Mouse (Mus musculus) stomach, embryonic 14.5 days (tissue): ENCODE results near the gene Mob3b. TPM values are rescaled to one million over a fixed set of nuclear protein-coding genes. Genes with fewer than 3 reads are reported as not detected.
A peak's percentile ranks its signal among the peaks of the same experiment; 100 is the strongest.

Experiments
- ATAC-seq: fragments of 200-750 bp; cut with Nextera tagmentation; 2 replicates; pipeline ENCODE4 v1.8.0; 2017; ENCODE audit warnings: low read depth, moderate TSS enrichment; ENCODE audit not compliant: insufficient number of reproducible peaks, insufficient read depth, low FRiP score
- H3K27ac ChIP-seq: fragments of 300-500 bp; sonication (generic); 2 replicates; pipeline ENCODE4 v1.5.1; 2014; ENCODE audit warnings: mild to moderate bottlenecking, low read length, moderate library complexity, mixed read lengths
- H3K27me3 ChIP-seq: fragments of 300-500 bp; sonication (generic); 2 replicates; pipeline ENCODE4 v1.6.1; 2014; ENCODE audit warnings: low read length, control low read depth, mixed read lengths; ENCODE audit not compliant: control insufficient read depth, insufficient read depth
- H3K36me3 ChIP-seq: fragments of 300-500 bp; sonication (generic); 2 replicates; pipeline ENCODE4 v1.6.1; 2014; ENCODE audit warnings: mild to moderate bottlenecking, control low read depth, low read length, moderate library complexity, mixed read lengths; ENCODE audit not compliant: control insufficient read depth, insufficient read depth
- H3K4me1 ChIP-seq: fragments of 300-500 bp; sonication (generic); 2 replicates; pipeline ENCODE4 v1.6.1; 2014; ENCODE audit warnings: low read length, control low read depth, mixed read lengths; ENCODE audit not compliant: control insufficient read depth, insufficient read depth
- H3K4me2 ChIP-seq: fragments of 300-500 bp; sonication (generic); replicated peaks from 2 replicates; pipeline ENCODE4 v1.6.1; 2014; ENCODE audit warnings: low read depth, low read length, control low read depth
- H3K4me3 ChIP-seq: fragments of 300-500 bp; sonication (generic); 2 replicates; pipeline ENCODE4 v1.5.1; 2014; ENCODE audit warnings: low read depth, low read length, control low read depth
- H3K9ac ChIP-seq: fragments of 300-500 bp; sonication (generic); replicated peaks from 2 replicates; pipeline ENCODE4 v1.6.1; 2014; ENCODE audit warnings: low read depth, mild to moderate bottlenecking, control low read depth, low read length, moderate library complexity, mixed read lengths
- H3K9me3 ChIP-seq: fragments of 300-500 bp; sonication (generic); 2 replicates; pipeline ENCODE4 v1.6.1; 2016; ENCODE audit warnings: low read depth, low read length, control low read depth; ENCODE audit not compliant: control insufficient read depth
- WGBS: fragments of 180-500 bp; shearing (Covaris S2); extraction: QIAGEN DNeasy Blood & Tissue Kit; methylation state at CpG from one replicate; pipeline ENCODE4 v1.1.7; 2014; 5-methylcytosine and 5-hydroxymethylcytosine counted together
- polyA plus RNA-seq: library from polyadenylated mRNA; unstranded; fragments of >200 nt; fragmentation: Nextera tagmentation; extraction: Ambion mirVana; gene quantifications from 2 replicates; pipeline ENCODE4 v1.2.1, GENCODE M21; 2014

Gene Mob3b
- polyA plus RNA-seq, 1 experiment from 2014 or later: 23.6 TPM

- no peak overlapping the region for H3K27ac ChIP-seq
- 57% methylated on average over 12 of the region's 12 CpGs for WGBS
- H3K4me3 ChIP-seq: no peak overlapping the region
- no peaks in the 10 kb centered on the region for H3K27me3 ChIP-seq
- no peaks in the 10 kb centered on the region for H3K36me3 ChIP-seq
- H3K9me3 ChIP-seq: no peaks in the 10 kb centered on the region
- H3K9ac ChIP-seq: no peak overlapping the region
- no peak overlapping the region for H3K4me2 ChIP-seq
- ATAC-seq: no peak; the same call in 1 of the 2 replicates
- H3K4me1 ChIP-seq: 0 out of 2 replicates have a peak, but pooled peaks cover 15% of the 10 kb centered on the region
Measured at GRCm38 (mm10) chr4:35143472-35144102, 13.7 kb downstream of the Mob3b start.

- no peak overlapping the region for H3K4me2 ChIP-seq
Measured at GRCm38 (mm10) chr4:35140317-35140716, 17.0 kb downstream of the Mob3b start.

GRCm38 (mm10) chr4:35138077-35138476 is 19.2 kb downstream of the Mob3b start:
- peaks cover 28% of the 10 kb centered on the region for H3K4me1 ChIP-seq
- no peaks in the 10 kb centered on the region for H3K9me3 ChIP-seq
- peak; percentile 56; the same call in 1 of the 2 replicates for ATAC-seq
- H3K27ac ChIP-seq: no peak overlapping the region
- no peak overlapping the region for H3K4me2 ChIP-seq
- H3K4me3 ChIP-seq: no peak overlapping the region
- 62% methylated on average over 6 of the region's 6 CpGs for WGBS
- H3K36me3 ChIP-seq: no peaks in the 10 kb centered on the region
- no peak overlapping the region for H3K9ac ChIP-seq
- no peaks in the 10 kb centered on the region for H3K27me3 ChIP-seq

More at GRCm38 (mm10) chr4:35140317-35140716, 17.0 kb downstream of the Mob3b start:
- H3K27ac ChIP-seq: no peak overlapping the region; the same call in 1 of the 2 replicates
- ATAC-seq: no peak
- H3K36me3 ChIP-seq: no peaks in the 10 kb centered on the region
- H3K9ac ChIP-seq: no peak overlapping the region
- no peaks in the 10 kb centered on the region for H3K9me3 ChIP-seq
- H3K4me3 ChIP-seq: no peak overlapping the region
- 51% methylated on average over 6 of the region's 6 CpGs for WGBS
- H3K4me1 ChIP-seq: peaks cover 31% of the 10 kb centered on the region
- no peaks in the 10 kb centered on the region for H3K27me3 ChIP-seq

GRCm38 (mm10) chr4:35136996-35137395 is 20.3 kb downstream of the Mob3b start:
- Histone ChIP-seq H3K9me3 (no peaks in the 10 kb centered on the region), H3K4me3 (no peak overlapping the region), H3K27me3 (no peaks in the 10 kb centered on the region), H3K9ac (no peak overlapping the region), H3K4me1 (peaks cover 28% of the 10 kb centered on the region), H3K36me3 (no peaks in the 10 kb centered on the region), H3K4me2 (no peak overlapping the region), H3K27ac (no peak overlapping the region)
- no peak for ATAC-seq
- WGBS: 60% methylated on average over 8 of the region's 8 CpGs

- H3K9me3 ChIP-seq: no peaks in the 10 kb centered on the region
- no peak overlapping the region for H3K27ac ChIP-seq
- peaks cover 28% of the 10 kb centered on the region for H3K4me1 ChIP-seq
- H3K4me3 ChIP-seq: no peak overlapping the region
- 79% methylated on average over 4 of the region's 4 CpGs for WGBS
- H3K9ac ChIP-seq: no peak overlapping the region
- ATAC-seq: no peak
- H3K36me3 ChIP-seq: no peaks in the 10 kb centered on the region
- no peak overlapping the region for H3K4me2 ChIP-seq
- no peaks in the 10 kb centered on the region for H3K27me3 ChIP-seq
Measured at GRCm38 (mm10) chr4:35135806-35136205, 21.5 kb downstream of the Mob3b start.

- WGBS: 40% methylated on average over 15 of the region's 15 CpGs
- no peak overlapping the region for H3K4me3 ChIP-seq
- no peaks in the 10 kb centered on the region for H3K9me3 ChIP-seq
- peaks cover 28% of the 10 kb centered on the region for H3K4me1 ChIP-seq
- no peak overlapping the region; the same call in 1 of the 2 replicates for H3K27ac ChIP-seq
- H3K27me3 ChIP-seq: no peaks in the 10 kb centered on the region
- H3K4me2 ChIP-seq: no peak overlapping the region
- H3K36me3 ChIP-seq: no peaks in the 10 kb centered on the region
- H3K9ac ChIP-seq: no peak overlapping the region
- ATAC-seq: no peak
Measured at GRCm38 (mm10) chr4:35134846-35135611, 22.3 kb downstream of the Mob3b start.

- no peaks in the 10 kb centered on the region for H3K27me3 ChIP-seq
- no peaks in the 10 kb centered on the region for H3K36me3 ChIP-seq
- H3K9ac ChIP-seq: no peak overlapping the region
- peaks cover 32% of the 10 kb centered on the region for H3K4me1 ChIP-seq
- no peak for ATAC-seq
- H3K4me3 ChIP-seq: no peak overlapping the region
- H3K27ac ChIP-seq: no peak overlapping the region
- WGBS: 83% methylated on average over 4 of the region's 4 CpGs
- H3K4me2 ChIP-seq: no peak overlapping the region
- no peaks in the 10 kb centered on the region for H3K9me3 ChIP-seq
Measured at GRCm38 (mm10) chr4:35133411-35133810, 23.9 kb downstream of the Mob3b start.

- no peak overlapping the region for H3K4me3 ChIP-seq
- H3K4me1 ChIP-seq: peaks cover 37% of the 10 kb centered on the region
- H3K4me2 ChIP-seq: no peak overlapping the region
- ATAC-seq: no peak
- no peak overlapping the region for H3K9ac ChIP-seq
- H3K9me3 ChIP-seq: no peaks in the 10 kb centered on the region
- no peak overlapping the region for H3K27ac ChIP-seq
- 87% methylated on average over 4 of the region's 4 CpGs for WGBS
- no peaks in the 10 kb centered on the region for H3K36me3 ChIP-seq
- H3K27me3 ChIP-seq: no peaks in the 10 kb centered on the region
Measured at GRCm38 (mm10) chr4:35131592-35131991, 25.7 kb downstream of the Mob3b start.
